7 mouse cellular contexts compared by ENCODE assay signal in genomic region chr8:85080532-85081215, GRCm38 (mm10). TPM values are rescaled to one million over a fixed set of nuclear protein-coding genes. Genes with fewer than 3 reads are reported as not detected.
A peak's percentile ranks its signal among the peaks of the same experiment; 100 is the strongest.
DNase-seq lines count a peak whose midpoint lies in the region; ATAC-seq lines count a peak whose summit lies in the region.

Gene Wdr83os, plus strand, starts transcription at chr8:85080740.

- peak within 1 kb of the TSS; percentile 96 for H3K4me2 ChIP-seq in forebrain, embryonic 15.5 days (replicated peaks)

- peaks cover 20% of the 10 kb centered on the region for H3K36me3 ChIP-seq in forebrain, embryonic 15.5 days

- no peaks in the 10 kb centered on the region for H3K9me3 ChIP-seq in forebrain, embryonic 15.5 days

- DNase-seq in NIH3T3 (ENCODE audit: low read depth): peak; percentile 81
- peak; percentile 64 to 68 for DNase-seq in layer of hippocampus, postnatal 10 days (ENCODE audit: low spot score in 2 of 2)
- peak; percentile 61 for DNase-seq in lung, postnatal 14 days
- DNase-seq in retina, postnatal 7 days (ENCODE audit: low read depth, low spot score): peak; percentile 67

- H3K9ac ChIP-seq in forebrain, embryonic 15.5 days (replicated peaks): peak within 1 kb of the TSS; percentile 86

- H3K4me3 ChIP-seq in brown adipose tissue, adult 24 weeks (ENCODE audit: insufficient read depth, low read depth, low read length): peak within 1 kb of the TSS; percentile 99
- H3K4me3 ChIP-seq in forebrain, embryonic 15.5 days: peak within 1 kb of the TSS; percentile 77

- 1% methylated on average over 28 of the region's 30 CpGs for WGBS in forebrain, embryonic 15.5 days

- no peaks in the 10 kb centered on the region for H3K27me3 ChIP-seq in forebrain, embryonic 15.5 days

- peak within 1 kb of the TSS; percentile 96 for H3K27ac ChIP-seq in brown adipose tissue, adult 24 weeks (replicated peaks; ENCODE audit: low read depth, low read length)
- peak within 1 kb of the TSS; percentile 69 for H3K27ac ChIP-seq in forebrain, embryonic 15.5 days (replicated peaks)

- peak; percentile 8; the same call in 1 of the 2 replicates for ATAC-seq in forebrain, embryonic 15.5 days (replicated peaks)
- no peak for ATAC-seq in hematopoietic stem cell, adult 5-6 weeks (replicated peaks in 1 of 2; ENCODE audit: insufficient read depth in 1 of 2, low FRiP score in 2 of 2, low TSS enrichment in 1 of 2, low read depth in 1 of 2, poor library complexity in 2 of 2, severe bottlenecking in 2 of 2)

- H3K4me1 ChIP-seq in brown adipose tissue, adult 24 weeks (ENCODE audit: control insufficient read depth, insufficient read depth, insufficient read length, low read length): no peaks in the 10 kb centered on the region
- H3K4me1 ChIP-seq in forebrain, embryonic 15.5 days: peaks cover 37% of the 10 kb centered on the region

RNA-seq across cellular contexts. Expression of gene Wdr83os, which starts in this region (rescaled TPM):
- 95.5 and 130 TPM in 2 replicates for polyA plus RNA-seq in brown adipose tissue, adult 24 weeks (2012; ENCODE audit: insufficient read depth, insufficient read length, missing spikeins)
- polyA plus RNA-seq in forebrain, embryonic 15.5 days (2015; fragmentation: Nextera tagmentation; extraction: Ambion mirVana): 120 and 132 TPM in 2 replicates
- 37.1 and 51.9 TPM in 2 replicates for total RNA-seq in hematopoietic stem cell, adult 5-6 weeks (2017)
- 10 to 100 TPM; 60.8 to 61.8 TPM for total RNA-seq in layer of hippocampus, postnatal 10 days (2021)
